19 mouse cellular contexts compared by ENCODE assay signal in the genomic region with DNA sequence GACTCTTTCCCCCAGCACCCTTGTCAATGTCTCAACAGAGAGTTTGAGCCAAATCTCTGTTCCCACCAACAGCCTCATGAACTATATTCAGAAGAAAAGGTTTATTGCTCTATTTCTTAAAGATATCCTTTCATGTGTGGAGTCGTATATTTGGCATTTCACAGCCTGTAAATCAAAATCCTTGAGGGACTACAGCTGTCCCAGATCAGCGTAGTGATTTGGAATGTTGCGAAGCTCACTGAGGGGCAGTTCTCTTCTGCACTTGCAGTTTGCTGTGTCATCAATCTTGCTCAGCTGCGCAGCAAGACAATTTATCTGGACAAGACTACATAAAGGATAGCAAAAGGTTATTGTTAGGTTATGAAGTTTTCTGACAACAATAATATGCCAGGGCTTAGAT.
"Had no signal": no experiment of that assay in that cellular context is flagged by ENCODE, and none has a peak within 500 bp of the region (broad histone marks: within the 10 kb centered on the region; RNA-seq: fewer than 3 reads in every experiment).

No protein-coding gene starts in this region.

- H3K4me2 ChIP-seq: kidney, embryonic 15.5 days; limb, embryonic 13.5 days; liver, embryonic 13.5 days; lung, embryonic 15.5 days; midbrain, embryonic 12.5 days; midbrain, embryonic 15.5 days; neural tube, embryonic 12.5 days; neural tube, embryonic 15.5 days; stomach, embryonic 15.5 days had no signal

- DNase-seq: kidney, adult 11 months; kidney, adult 8-10 months; kidney, postnatal 14 days; kidney, postnatal 4 days; left cerebral cortex, postnatal 4 days; liver, embryonic 13.5 days; lung, postnatal 4 days; retina, postnatal 1 day; right cerebral cortex, postnatal 25 days; spleen, adult 18-20 months; thymus, postnatal 25 days had no signal

- H3K27me3 ChIP-seq: kidney, embryonic 15.5 days; limb, embryonic 13.5 days; liver, embryonic 13.5 days; lung, embryonic 15.5 days; midbrain, embryonic 12.5 days; midbrain, embryonic 15.5 days; neural tube, embryonic 12.5 days; neural tube, embryonic 15.5 days; stomach, embryonic 15.5 days had no signal

- H3K4me3 ChIP-seq: kidney, embryonic 15.5 days; limb, embryonic 13.5 days; liver, embryonic 13.5 days; lung, embryonic 15.5 days; midbrain, embryonic 12.5 days; midbrain, embryonic 15.5 days; neural tube, embryonic 12.5 days; neural tube, embryonic 15.5 days; stomach, embryonic 15.5 days had no signal

- H3K27ac ChIP-seq: kidney, embryonic 15.5 days; limb, embryonic 13.5 days; liver, embryonic 13.5 days; lung, embryonic 15.5 days; midbrain, embryonic 12.5 days; midbrain, embryonic 15.5 days; neural tube, embryonic 12.5 days; neural tube, embryonic 15.5 days; stomach, embryonic 15.5 days had no signal

- H3K9ac ChIP-seq: kidney, embryonic 15.5 days; limb, embryonic 13.5 days; liver, embryonic 13.5 days; lung, embryonic 15.5 days; midbrain, embryonic 12.5 days; midbrain, embryonic 15.5 days; neural tube, embryonic 12.5 days; neural tube, embryonic 15.5 days; stomach, embryonic 15.5 days had no signal

- H3K36me3 ChIP-seq: kidney, embryonic 15.5 days; limb, embryonic 13.5 days; liver, embryonic 13.5 days; lung, embryonic 15.5 days; midbrain, embryonic 12.5 days; midbrain, embryonic 15.5 days; neural tube, embryonic 12.5 days; neural tube, embryonic 15.5 days; stomach, embryonic 15.5 days had no signal

- ATAC-seq: midbrain, embryonic 15.5 days had no signal

- H3K9me3 ChIP-seq: kidney, embryonic 15.5 days; limb, embryonic 13.5 days; liver, embryonic 13.5 days; lung, embryonic 15.5 days; midbrain, embryonic 12.5 days; midbrain, embryonic 15.5 days; neural tube, embryonic 12.5 days; neural tube, embryonic 15.5 days; stomach, embryonic 15.5 days had no signal

- H3K4me1 ChIP-seq: kidney, embryonic 15.5 days; liver, embryonic 13.5 days; lung, embryonic 15.5 days; midbrain, embryonic 12.5 days; midbrain, embryonic 15.5 days; neural tube, embryonic 12.5 days; neural tube, embryonic 15.5 days; stomach, embryonic 15.5 days had no signal
